Mouse (Mus musculus) thymus, postnatal 36 days (tissue): ENCODE results near the gene Xylt1.

Source experiments
- DNase-seq, 2 experiments: peaks; one replicate each; pipeline ENCODE4 v3.0.0; 2022; ENCODE audit warnings: mixed read lengths in 2 of 2

Xylt1 gene

GRCm38 (mm10) chr7:117436892-117437291 is 56.1 kb downstream of the Xylt1 start:
- no peak for DNase-seq

- no peak for DNase-seq
Observed at GRCm38 (mm10) chr7:117440994-117441393, 60.2 kb downstream of the Xylt1 start.

- no peak for DNase-seq
Observed at GRCm38 (mm10) chr7:117442639-117443038, 61.9 kb downstream of the Xylt1 start.

- no peak for DNase-seq
Observed at GRCm38 (mm10) chr7:117443215-117443614, 62.4 kb downstream of the Xylt1 start.

- DNase-seq, result no peak
Observed at GRCm38 (mm10) chr7:117445471-117445870, 64.7 kb downstream of the Xylt1 start.

GRCm38 (mm10) chr7:117449605-117450004 is 68.8 kb downstream of the Xylt1 start:
- no peak for DNase-seq

- DNase-seq, result no peak
Observed at GRCm38 (mm10) chr7:117451212-117451611, 70.4 kb downstream of the Xylt1 start.

GRCm38 (mm10) chr7:117452269-117452668 is 71.5 kb downstream of the Xylt1 start:
- DNase-seq, result no peak

GRCm38 (mm10) chr7:117454789-117455548 is 74.2 kb downstream of the Xylt1 start:
- no peak for DNase-seq

- DNase-seq, result peak; percentile 57 to 71
Observed at GRCm38 (mm10) chr7:117462196-117462935, 81.6 kb downstream of the Xylt1 start.

- DNase-seq, result no peak
Observed at GRCm38 (mm10) chr7:117464956-117465355, 84.2 kb downstream of the Xylt1 start.

- DNase-seq, result peak in 1 of 2 experiments; percentile 22
Observed at GRCm38 (mm10) chr7:117466006-117466780, 85.4 kb downstream of the Xylt1 start.

GRCm38 (mm10) chr7:117470243-117470802 is 89.5 kb downstream of the Xylt1 start:
- no peak for DNase-seq

GRCm38 (mm10) chr7:117472055-117472780 is 91.4 kb downstream of the Xylt1 start:
- no peak for DNase-seq

GRCm38 (mm10) chr7:117472781-117473743 is 92.3 kb downstream of the Xylt1 start:
- no peak for DNase-seq

- DNase-seq, result no peak
Observed at GRCm38 (mm10) chr7:117474302-117474701, 93.5 kb downstream of the Xylt1 start.

GRCm38 (mm10) chr7:117475106-117475505 is 94.3 kb downstream of the Xylt1 start:
- DNase-seq, result no peak

- no peak for DNase-seq
Observed at GRCm38 (mm10) chr7:117478937-117479336, 98.2 kb downstream of the Xylt1 start.

- DNase-seq, result no peak
Observed at GRCm38 (mm10) chr7:117480831-117481230, 100.1 kb downstream of the Xylt1 start.

- DNase-seq, result no peak
Observed at GRCm38 (mm10) chr7:117481404-117481803, 100.6 kb downstream of the Xylt1 start.

- DNase-seq, result no peak
Observed at GRCm38 (mm10) chr7:117482701-117483100, 101.9 kb downstream of the Xylt1 start.
